Mouse (Mus musculus): Measurements from ENCODE around the gene Prkn. TPM values are rescaled to one million over a fixed set of nuclear protein-coding genes. Genes with fewer than 3 reads are reported as not detected.

The Prkn gene
- total and polyA plus RNA-seq, 2 experiments = 2.5 to 8.9 TPM

GRCm38 (mm10) chr17:11538826-11539225 is 698.6 kb downstream of the Prkn start:
- no peak for DNase-seq (ENCODE audit: extremely low read depth, low read depth, low spot score)
- Histone ChIP-seq H3K27ac (replicated peaks; ENCODE audit: insufficient read depth, low read depth, low read length) (no peak overlapping the region), H3K9ac (ENCODE audit: low read depth, low read length) (no peak overlapping the region), H3K79me2 (ENCODE audit: control insufficient read depth, insufficient read depth, low read length) (no peaks in the 10 kb centered on the region), H3K4me1 (ENCODE audit: control insufficient read depth, insufficient read depth, low read length) (no peaks in the 10 kb centered on the region), H3K27me3 (ENCODE audit: control insufficient read depth, insufficient read depth, low read length) (no peaks in the 10 kb centered on the region), H3K36me3 (ENCODE audit: control insufficient read depth, insufficient read depth, low read length) (no peaks in the 10 kb centered on the region), H3K4me3 (ENCODE audit: insufficient read depth, low read depth, low read length) (no peak overlapping the region)
- TF ChIP-seq POLR2A (IDR thresholded peaks at IDR 0.05; ENCODE audit: extremely low read depth, insufficient read depth, low read length) = no peak
- TF ChIP-seq CTCF (IDR thresholded peaks at IDR 0.05; ENCODE audit: low read depth, low read length) = no peak
- 83% methylated on average over 7 of the region's 7 CpGs for WGBS

- no peaks in the 10 kb centered on the region for H3K4me1 ChIP-seq (ENCODE audit: control insufficient read depth, insufficient read depth, low read length)
- no peak overlapping the region for H3K9ac ChIP-seq (ENCODE audit: low read depth, low read length)
- DNase-seq (ENCODE audit: extremely low read depth, low read depth, low spot score) = no peak
- no peaks in the 10 kb centered on the region for H3K36me3 ChIP-seq (ENCODE audit: control insufficient read depth, insufficient read depth, low read length)
- TF ChIP-seq POLR2A (IDR thresholded peaks at IDR 0.05; ENCODE audit: extremely low read depth, insufficient read depth, low read length) = no peak
- TF ChIP-seq CTCF (IDR thresholded peaks at IDR 0.05; ENCODE audit: low read depth, low read length) = no peak
- no peaks in the 10 kb centered on the region for H3K27me3 ChIP-seq (ENCODE audit: control insufficient read depth, insufficient read depth, low read length)
- no peak overlapping the region for H3K4me3 ChIP-seq (ENCODE audit: insufficient read depth, low read depth, low read length)
- 81% methylated on average over 4 of the region's 4 CpGs for WGBS
- H3K79me2 ChIP-seq (ENCODE audit: control insufficient read depth, insufficient read depth, low read length) = no peaks in the 10 kb centered on the region
- no peak overlapping the region for H3K27ac ChIP-seq (replicated peaks; ENCODE audit: insufficient read depth, low read depth, low read length)
Measured at GRCm38 (mm10) chr17:11541928-11542623, 701.9 kb downstream of the Prkn start.

GRCm38 (mm10) chr17:11550562-11550961 is 710.4 kb downstream of the Prkn start:
- Histone ChIP-seq H3K27me3 (ENCODE audit: control insufficient read depth, insufficient read depth, low read length) (no peaks in the 10 kb centered on the region), H3K79me2 (ENCODE audit: control insufficient read depth, insufficient read depth, low read length) (no peaks in the 10 kb centered on the region), H3K36me3 (ENCODE audit: control insufficient read depth, insufficient read depth, low read length) (no peaks in the 10 kb centered on the region), H3K9ac (ENCODE audit: low read depth, low read length) (no peak overlapping the region), H3K27ac (replicated peaks; ENCODE audit: insufficient read depth, low read depth, low read length) (no peak overlapping the region), H3K4me1 (ENCODE audit: control insufficient read depth, insufficient read depth, low read length) (no peaks in the 10 kb centered on the region), H3K4me3 (ENCODE audit: insufficient read depth, low read depth, low read length) (no peak overlapping the region)
- no peak for DNase-seq (ENCODE audit: extremely low read depth, low read depth, low spot score)
- TF ChIP-seq CTCF (IDR thresholded peaks at IDR 0.05; ENCODE audit: low read depth, low read length) = no peak
- TF ChIP-seq POLR2A (IDR thresholded peaks at IDR 0.05; ENCODE audit: extremely low read depth, insufficient read depth, low read length) = no peak
- WGBS = 71% methylated on average over 5 of the region's 5 CpGs

GRCm38 (mm10) chr17:11565681-11566080 is 725.5 kb downstream of the Prkn start:
- DNase-seq (ENCODE audit: extremely low read depth, low read depth, low spot score) = no peak
- Histone ChIP-seq H3K27ac (replicated peaks; ENCODE audit: insufficient read depth, low read depth, low read length) (no peak overlapping the region), H3K4me1 (ENCODE audit: control insufficient read depth, insufficient read depth, low read length) (no peaks in the 10 kb centered on the region), H3K79me2 (ENCODE audit: control insufficient read depth, insufficient read depth, low read length) (no peaks in the 10 kb centered on the region), H3K27me3 (ENCODE audit: control insufficient read depth, insufficient read depth, low read length) (no peaks in the 10 kb centered on the region), H3K36me3 (ENCODE audit: control insufficient read depth, insufficient read depth, low read length) (no peaks in the 10 kb centered on the region), H3K4me3 (ENCODE audit: insufficient read depth, low read depth, low read length) (no peak overlapping the region), H3K9ac (ENCODE audit: low read depth, low read length) (no peak overlapping the region)
- 90% methylated on average over 6 of the region's 6 CpGs for WGBS
- TF ChIP-seq POLR2A (IDR thresholded peaks at IDR 0.05; ENCODE audit: extremely low read depth, insufficient read depth, low read length) (no peak), CTCF (IDR thresholded peaks at IDR 0.05; ENCODE audit: low read depth, low read length) (no peak)

- no peak overlapping the region for H3K9ac ChIP-seq (ENCODE audit: low read depth, low read length)
- no peak overlapping the region for H3K27ac ChIP-seq (replicated peaks; ENCODE audit: insufficient read depth, low read depth, low read length)
Measured at GRCm38 (mm10) chr17:11570392-11570791, 730.2 kb downstream of the Prkn start.

GRCm38 (mm10) chr17:11573666-11574065 is 733.5 kb downstream of the Prkn start:
- H3K36me3 ChIP-seq (ENCODE audit: control insufficient read depth, insufficient read depth, low read length) = no peaks in the 10 kb centered on the region
- no peak overlapping the region for H3K4me3 ChIP-seq (ENCODE audit: insufficient read depth, low read depth, low read length)
- no peak overlapping the region for H3K27ac ChIP-seq (replicated peaks; ENCODE audit: insufficient read depth, low read depth, low read length)
- H3K9ac ChIP-seq (ENCODE audit: low read depth, low read length) = no peak overlapping the region
- H3K27me3 ChIP-seq (ENCODE audit: control insufficient read depth, insufficient read depth, low read length) = no peaks in the 10 kb centered on the region
- H3K4me1 ChIP-seq (ENCODE audit: control insufficient read depth, insufficient read depth, low read length) = no peaks in the 10 kb centered on the region
- 89% methylated on average over 9 of the region's 9 CpGs for WGBS
- DNase-seq (ENCODE audit: extremely low read depth, low read depth, low spot score) = no peak
- H3K79me2 ChIP-seq (ENCODE audit: control insufficient read depth, insufficient read depth, low read length) = no peaks in the 10 kb centered on the region
- TF ChIP-seq CTCF (IDR thresholded peaks at IDR 0.05; ENCODE audit: low read depth, low read length) = no peak
- no peak for TF ChIP-seq POLR2A (IDR thresholded peaks at IDR 0.05; ENCODE audit: extremely low read depth, insufficient read depth, low read length)

More at GRCm38 (mm10) chr17:11570392-11570791, 730.2 kb downstream of the Prkn start:
- Histone ChIP-seq H3K27me3 (ENCODE audit: control insufficient read depth, insufficient read depth, low read length) (no peaks in the 10 kb centered on the region), H3K79me2 (ENCODE audit: control insufficient read depth, insufficient read depth, low read length) (no peaks in the 10 kb centered on the region), H3K4me3 (ENCODE audit: insufficient read depth, low read depth, low read length) (no peak overlapping the region), H3K4me1 (ENCODE audit: control insufficient read depth, insufficient read depth, low read length) (no peaks in the 10 kb centered on the region), H3K36me3 (ENCODE audit: control insufficient read depth, insufficient read depth, low read length) (no peaks in the 10 kb centered on the region)
- TF ChIP-seq POLR2A (IDR thresholded peaks at IDR 0.05; ENCODE audit: extremely low read depth, insufficient read depth, low read length) (no peak), CTCF (IDR thresholded peaks at IDR 0.05; ENCODE audit: low read depth, low read length) (no peak)
- 79% methylated on average over 8 of the region's 8 CpGs for WGBS
- DNase-seq (ENCODE audit: extremely low read depth, low read depth, low spot score) = no peak

All from liver, adult 2 months (tissue).